Mouse (Mus musculus): ENCODE results near the gene Zfp292. TPM values are rescaled to one million over a fixed set of nuclear protein-coding genes. Genes with fewer than 3 reads are reported as not detected.
A peak's percentile ranks its signal among the peaks of the same experiment; 100 is the strongest.

Gene Zfp292
- total and polyA plus RNA-seq, 2 experiments from 2014 or later = 18.9 to 36.5 TPM

GRCm38 (mm10) chr4:34881851-34882250 lies 909 bp downstream of the Zfp292 start:
- Histone ChIP-seq H3K4me1 (ENCODE audit: insufficient read depth, low read length) (peaks cover 12% of the 10 kb centered on the region), H3K9ac (replicated peaks; ENCODE audit: low read length, poor library complexity, severe bottlenecking) (peak overlapping the region; percentile 96), H3K36me3 (ENCODE audit: insufficient read depth, low read length) (no peaks in the 10 kb centered on the region), H3K4me2 (ENCODE audit: low read depth, low read length, poor library complexity, severe bottlenecking) (peak overlapping the region; percentile 59), H3K27me3 (ENCODE audit: insufficient read depth, low read length) (no peaks in the 10 kb centered on the region), H3K27ac (ENCODE audit: low read depth, low read length) (peak overlapping the region; percentile 96; the same call in 1 of the 2 replicates), H3K9me3 (ENCODE audit: low read length) (no peaks in the 10 kb centered on the region), H3K4me3 (ENCODE audit: low read depth, low read length) (peak overlapping the region; percentile 99)
- TF ChIP-seq CTCF (IDR thresholded peaks at IDR 0.05) = no peak
- WGBS = 5% methylated on average over 4 of the region's 4 CpGs
- DNase-seq (ENCODE audit: low spot score) = no peak
- no peak for ATAC-seq (ENCODE audit: low FRiP score)

- Histone ChIP-seq H3K4me2 (ENCODE audit: low read depth, low read length, poor library complexity, severe bottlenecking) (peak overlapping the region; percentile 59), H3K36me3 (ENCODE audit: insufficient read depth, low read length) (no peaks in the 10 kb centered on the region), H3K9ac (replicated peaks; ENCODE audit: low read length, poor library complexity, severe bottlenecking) (no peak overlapping the region), H3K27me3 (ENCODE audit: insufficient read depth, low read length) (no peaks in the 10 kb centered on the region), H3K4me3 (ENCODE audit: low read depth, low read length) (peak overlapping the region; percentile 99), H3K27ac (ENCODE audit: low read depth, low read length) (no peak overlapping the region), H3K9me3 (ENCODE audit: low read length) (no peaks in the 10 kb centered on the region), H3K4me1 (ENCODE audit: insufficient read depth, low read length) (peaks cover 11% of the 10 kb centered on the region)
- ATAC-seq (ENCODE audit: low FRiP score) = no peak
- 85% methylated on average over 10 of the region's 10 CpGs for WGBS
- no peak for DNase-seq (ENCODE audit: low spot score)
- no peak for TF ChIP-seq CTCF (IDR thresholded peaks at IDR 0.05)
Observed at GRCm38 (mm10) chr4:34880921-34881650, 1.7 kb downstream of the Zfp292 start.

GRCm38 (mm10) chr4:34874234-34874633 lies 8.5 kb downstream of the Zfp292 start:
- H3K4me2 ChIP-seq (ENCODE audit: low read depth, low read length, poor library complexity, severe bottlenecking) = no peak overlapping the region
- H3K4me3 ChIP-seq (ENCODE audit: low read depth, low read length) = no peak overlapping the region
- TF ChIP-seq CTCF (IDR thresholded peaks at IDR 0.05) = no peak
- no peak overlapping the region for H3K27ac ChIP-seq (ENCODE audit: low read depth, low read length)
- no peak overlapping the region for H3K9ac ChIP-seq (replicated peaks; ENCODE audit: low read length, poor library complexity, severe bottlenecking)
- H3K27me3 ChIP-seq (ENCODE audit: insufficient read depth, low read length) = no peaks in the 10 kb centered on the region
- 71% methylated on average over 1 of the region's 1 CpGs for WGBS
- no peaks in the 10 kb centered on the region for H3K4me1 ChIP-seq (ENCODE audit: insufficient read depth, low read length)
- no peaks in the 10 kb centered on the region for H3K36me3 ChIP-seq (ENCODE audit: insufficient read depth, low read length)
- DNase-seq (ENCODE audit: low spot score) (no peak), ATAC-seq (ENCODE audit: low FRiP score) (no peak)
- H3K9me3 ChIP-seq (ENCODE audit: low read length) = no peaks in the 10 kb centered on the region

- H3K36me3 ChIP-seq (ENCODE audit: insufficient read depth, low read length) = no peaks in the 10 kb centered on the region
- no peak for DNase-seq (ENCODE audit: low spot score)
- no peak overlapping the region for H3K27ac ChIP-seq (ENCODE audit: low read depth, low read length)
- no peak overlapping the region for H3K9ac ChIP-seq (replicated peaks; ENCODE audit: low read length, poor library complexity, severe bottlenecking)
- H3K4me2 ChIP-seq (ENCODE audit: low read depth, low read length, poor library complexity, severe bottlenecking) = no peak overlapping the region
- H3K4me3 ChIP-seq (ENCODE audit: low read depth, low read length) = no peak overlapping the region
- 93% methylated on average over 4 of the region's 4 CpGs for WGBS
- H3K9me3 ChIP-seq (ENCODE audit: low read length) = no peaks in the 10 kb centered on the region
- no peaks in the 10 kb centered on the region for H3K4me1 ChIP-seq (ENCODE audit: insufficient read depth, low read length)
- ATAC-seq (ENCODE audit: low FRiP score) = no peak
- no peaks in the 10 kb centered on the region for H3K27me3 ChIP-seq (ENCODE audit: insufficient read depth, low read length)
- TF ChIP-seq CTCF (IDR thresholded peaks at IDR 0.05) = no peak
Observed at GRCm38 (mm10) chr4:34872896-34873495, 9.8 kb downstream of the Zfp292 start.

GRCm38 (mm10) chr4:34869813-34870212 lies 12.9 kb downstream of the Zfp292 start:
- Histone ChIP-seq H3K9ac (replicated peaks; ENCODE audit: low read length, poor library complexity, severe bottlenecking) (no peak overlapping the region), H3K4me2 (ENCODE audit: low read depth, low read length, poor library complexity, severe bottlenecking) (no peak overlapping the region), H3K27me3 (ENCODE audit: insufficient read depth, low read length) (no peaks in the 10 kb centered on the region), H3K27ac (ENCODE audit: low read depth, low read length) (no peak overlapping the region), H3K9me3 (ENCODE audit: low read length) (no peaks in the 10 kb centered on the region), H3K4me1 (ENCODE audit: insufficient read depth, low read length) (no peaks in the 10 kb centered on the region), H3K36me3 (ENCODE audit: insufficient read depth, low read length) (no peaks in the 10 kb centered on the region), H3K4me3 (ENCODE audit: low read depth, low read length) (no peak overlapping the region)
- ATAC-seq (ENCODE audit: low FRiP score) (no peak), DNase-seq (ENCODE audit: low spot score) (no peak)
- WGBS = 87% methylated on average over 3 of the region's 3 CpGs
- TF ChIP-seq CTCF (IDR thresholded peaks at IDR 0.05) = no peak

GRCm38 (mm10) chr4:34861438-34861837 lies 21.3 kb downstream of the Zfp292 start:
- no peak for ATAC-seq (ENCODE audit: low FRiP score)
- no peak for TF ChIP-seq CTCF (IDR thresholded peaks at IDR 0.05)
- H3K36me3 ChIP-seq (ENCODE audit: insufficient read depth, low read length) = no peaks in the 10 kb centered on the region
- no peak overlapping the region for H3K4me2 ChIP-seq (ENCODE audit: low read depth, low read length, poor library complexity, severe bottlenecking)
- 91% methylated on average over 3 of the region's 3 CpGs for WGBS
- DNase-seq (ENCODE audit: low spot score) = no peak
- no peaks in the 10 kb centered on the region for H3K4me1 ChIP-seq (ENCODE audit: insufficient read depth, low read length)
- H3K27me3 ChIP-seq (ENCODE audit: insufficient read depth, low read length) = no peaks in the 10 kb centered on the region
- H3K27ac ChIP-seq (ENCODE audit: low read depth, low read length) = no peak overlapping the region
- H3K9me3 ChIP-seq (ENCODE audit: low read length) = no peaks in the 10 kb centered on the region
- H3K9ac ChIP-seq (replicated peaks; ENCODE audit: low read length, poor library complexity, severe bottlenecking) = no peak overlapping the region
- H3K4me3 ChIP-seq (ENCODE audit: low read depth, low read length) = no peak overlapping the region

Data from midbrain, postnatal 0 days (tissue).